Mouse (Mus musculus) G1E (cell line): Measurements from ENCODE around the gene Hacl1. TPM values are rescaled to one million over a fixed set of nuclear protein-coding genes. Genes with fewer than 3 reads are reported as not detected.
A peak's percentile ranks its signal among the peaks of the same experiment; 100 is the strongest.

Experiments used
- ATAC-seq: 2 replicates; pipeline ENCODE4 v1.8.0; 2016; ENCODE audit warnings: mild to moderate bottlenecking; ENCODE audit not compliant: insufficient number of reproducible peaks, poor library complexity, low FRiP score, severe bottlenecking; ENCODE audit errors: extremely low read depth
- DNase-seq: peaks from one replicate; pipeline ENCODE4 v3.0.0; 2012; ENCODE audit warnings: low spot score
- H3K27me3 ChIP-seq: 2 replicates; pipeline ENCODE4 v1.6.1; 2012; ENCODE audit warnings: mild to moderate bottlenecking, low read length, inconsistent platforms; ENCODE audit not compliant: insufficient read depth
- H3K36me3 ChIP-seq: replicated peaks from 2 replicates; pipeline ENCODE3; 2012; ENCODE audit warnings: mild to moderate bottlenecking, inconsistent platforms
- H3K4me1 ChIP-seq: 2 replicates; pipeline ENCODE4 v1.6.1; 2012; ENCODE audit warnings: low read depth, low read length, inconsistent platforms, mixed read lengths; ENCODE audit not compliant: insufficient read depth
- H3K4me3 ChIP-seq: 2 replicates; pipeline ENCODE4 v1.5.1; 2012; ENCODE audit warnings: low read depth, mild to moderate bottlenecking, inconsistent platforms, low read length, moderate library complexity, mixed read lengths
- H3K9me3 ChIP-seq: replicated peaks from 2 replicates; pipeline ENCODE4 v1.6.1; 2012; ENCODE audit warnings: inconsistent platforms
- CTCF ChIP-seq: IDR thresholded peaks from 2 replicates; pipeline ENCODE4 v1.5.1; 2012; ENCODE audit warnings: low read depth, low read length, inconsistent platforms, mixed read lengths
- GATA1 ChIP-seq: IDR thresholded peaks from 2 replicates; pipeline ENCODE4 v1.6.1; 2012; ENCODE audit warnings: borderline replicate concordance, low read length, inconsistent platforms, mixed read lengths
- GATA2 ChIP-seq: IDR thresholded peaks from 2 replicates; pipeline ENCODE4 v1.6.1; 2012; ENCODE audit warnings: low read depth, low read length, inconsistent platforms, borderline replicate concordance
- POLR2AphosphoS5 ChIP-seq: IDR thresholded peaks from 2 replicates; pipeline ENCODE4 v1.6.1; 2012; ENCODE audit warnings: low read depth, low read length, inconsistent platforms; ENCODE audit not compliant: insufficient replicate concordance
- TAL1 ChIP-seq: conservative IDR thresholded peaks from 2 replicates; pipeline ENCODE4 v1.6.1; 2012; ENCODE audit warnings: low read depth, low read length, inconsistent platforms, mixed read lengths
- polyA plus RNA-seq: library from polyadenylated mRNA; stranded (reverse); fragments of >175 nt; gene quantifications from 2 replicates; pipeline ENCODE4 v1.2.3, GENCODE M21; 2012
- total RNA-seq, 2 experiments: library from RNA; stranded (forward) in 1 of 2; stranded (reverse) in 1 of 2; fragments of 200-1000 nt in 1 of 2; fragments of >200 nt in 1 of 2; fragmentation: Nextera tagmentation in 1 of 2; gene quantifications; 2 replicates each; pipeline ENCODE4 v1.2.3; 2014 to 2017

Hacl1 gene
- total and polyA plus RNA-seq, 3 experiments, result 1.9 to 41.8 (median 34.3) TPM

DNA sequence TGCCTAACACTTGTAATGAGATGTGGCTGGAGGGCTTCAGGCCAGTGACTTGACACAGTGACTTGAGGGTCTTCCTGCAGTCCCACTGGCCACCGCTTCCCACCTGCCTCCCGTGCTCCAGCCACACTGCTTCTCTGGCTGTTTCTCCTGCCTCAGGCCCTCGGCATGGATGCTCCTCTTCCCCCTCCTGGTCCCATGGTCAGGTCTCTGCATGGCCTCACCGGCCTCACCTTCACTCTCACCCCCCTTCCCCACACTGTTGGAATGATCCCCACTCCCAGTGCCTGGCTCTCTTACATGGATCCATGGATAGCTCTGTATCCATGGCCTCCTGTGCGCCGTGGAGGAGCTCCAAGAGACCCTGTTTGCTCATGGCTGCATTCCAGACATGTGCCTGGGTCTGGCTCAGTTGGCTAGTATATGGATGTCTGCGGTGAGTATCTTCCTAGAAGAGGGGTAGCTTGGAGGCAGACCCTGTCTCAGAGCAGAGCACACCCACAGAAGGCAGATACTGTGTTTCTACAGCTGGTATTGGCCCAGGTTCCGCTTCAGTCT is 17.1 kb upstream of the Hacl1 start:
- peaks cover 8% of the 10 kb centered on the region for H3K9me3 ChIP-seq
- peaks cover 73% of the 10 kb centered on the region for H3K4me1 ChIP-seq
- ATAC-seq (no peak), DNase-seq (no peak)
- no peaks in the 10 kb centered on the region for H3K27me3 ChIP-seq
- TF ChIP-seq GATA1, result no peak
- no peak for TF ChIP-seq CTCF
- no peak for TF ChIP-seq GATA2
- TF ChIP-seq TAL1, result no peak
- TF ChIP-seq POLR2AphosphoS5, result no peak
- H3K4me3 ChIP-seq, result no peak overlapping the region
- peaks cover 44% of the 10 kb centered on the region for H3K36me3 ChIP-seq

GRCm38 (mm10) chr14:31656857-31657645 is 16.0 kb upstream of the Hacl1 start:
- H3K4me1 ChIP-seq, result peaks cover 73% of the 10 kb centered on the region
- no peak for TF ChIP-seq POLR2AphosphoS5
- peak; percentile 82; the same call in 1 of the 2 replicates for TF ChIP-seq CTCF
- peak; percentile 28; the same call in 1 of the 2 replicates for ATAC-seq
- H3K9me3 ChIP-seq, result peaks cover 16% of the 10 kb centered on the region
- H3K4me3 ChIP-seq, result no peak overlapping the region
- H3K27me3 ChIP-seq, result no peaks in the 10 kb centered on the region
- DNase-seq, result no peak
- H3K36me3 ChIP-seq, result peaks cover 38% of the 10 kb centered on the region

GRCm38 (mm10) chr14:31656386-31656785 is 15.3 kb upstream of the Hacl1 start:
- Histone ChIP-seq H3K4me3 (no peak overlapping the region), H3K9me3 (peaks cover 16% of the 10 kb centered on the region), H3K36me3 (peaks cover 34% of the 10 kb centered on the region), H3K27me3 (no peaks in the 10 kb centered on the region), H3K4me1 (peaks cover 74% of the 10 kb centered on the region)
- no peak for DNase-seq
- no peak for ATAC-seq
- no peak for TF ChIP-seq TAL1
- TF ChIP-seq GATA2, result no peak
- TF ChIP-seq POLR2AphosphoS5, result no peak
- TF ChIP-seq CTCF, result no peak
- TF ChIP-seq GATA1, result no peak

DNA sequence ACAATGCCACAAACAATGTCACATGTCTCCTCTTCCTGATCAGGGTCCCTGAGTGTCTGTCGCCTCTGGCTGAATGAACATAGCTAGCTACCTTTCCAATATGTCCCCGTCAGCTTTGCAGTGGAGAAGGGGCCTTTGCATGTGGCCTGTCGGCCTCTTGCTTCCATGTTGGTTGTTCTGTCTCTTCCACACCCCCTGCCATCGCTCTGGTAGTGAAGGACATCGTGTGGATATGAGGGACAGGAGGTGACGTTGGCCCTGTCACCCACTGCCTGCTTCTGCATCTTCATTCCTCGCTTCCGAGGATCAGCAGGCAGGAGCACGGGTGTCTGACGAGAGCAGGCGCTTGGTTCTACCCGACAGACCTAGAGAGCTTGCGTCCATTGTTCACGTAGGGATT is 14.3 kb upstream of the Hacl1 start:
- Histone ChIP-seq H3K27me3 (no peaks in the 10 kb centered on the region), H3K4me3 (no peak overlapping the region), H3K36me3 (peaks cover 38% of the 10 kb centered on the region), H3K4me1 (peaks cover 74% of the 10 kb centered on the region), H3K9me3 (peaks cover 19% of the 10 kb centered on the region)
- ATAC-seq (no peak), DNase-seq (no peak)
- TF ChIP-seq TAL1 (no peak), CTCF (no peak), GATA1 (no peak), POLR2AphosphoS5 (no peak), GATA2 (no peak)

- H3K4me1 ChIP-seq, result peaks cover 70% of the 10 kb centered on the region
Measured at GRCm38 (mm10) chr14:31654816-31655215, 13.7 kb upstream of the Hacl1 start.

GRCm38 (mm10) chr14:31653101-31653875 is 12.2 kb upstream of the Hacl1 start:
- no peak for DNase-seq
- Histone ChIP-seq H3K9me3 (peaks cover 20% of the 10 kb centered on the region), H3K4me3 (peak overlapping the region; percentile 44; the same call in 1 of the 2 replicates), H3K36me3 (peaks cover 32% of the 10 kb centered on the region), H3K4me1 (peaks cover 60% of the 10 kb centered on the region), H3K27me3 (no peaks in the 10 kb centered on the region)
- ATAC-seq, result peak; percentile 22
- TF ChIP-seq TAL1, result peak; percentile 32
- no peak for TF ChIP-seq GATA2
- no peak for TF ChIP-seq POLR2AphosphoS5

More at GRCm38 (mm10) chr14:31654816-31655215, 13.7 kb upstream of the Hacl1 start:
- no peaks in the 10 kb centered on the region for H3K27me3 ChIP-seq
- peaks cover 20% of the 10 kb centered on the region for H3K9me3 ChIP-seq
- no peak overlapping the region for H3K4me3 ChIP-seq
- no peak for TF ChIP-seq CTCF
- TF ChIP-seq GATA1, result no peak
- no peak for TF ChIP-seq TAL1
- TF ChIP-seq GATA2, result no peak
- TF ChIP-seq POLR2AphosphoS5, result no peak
- H3K36me3 ChIP-seq, result peaks cover 39% of the 10 kb centered on the region
- ATAC-seq (no peak), DNase-seq (no peak)
